Mouse (Mus musculus): ENCODE data around the gene Ano2. TPM values are rescaled to one million over a fixed set of nuclear protein-coding genes. Genes with fewer than 3 reads are reported as not detected.

Gene Ano2
- polyA plus RNA-seq, 1 experiment from 2014 or later, result 0.29 TPM

DNA sequence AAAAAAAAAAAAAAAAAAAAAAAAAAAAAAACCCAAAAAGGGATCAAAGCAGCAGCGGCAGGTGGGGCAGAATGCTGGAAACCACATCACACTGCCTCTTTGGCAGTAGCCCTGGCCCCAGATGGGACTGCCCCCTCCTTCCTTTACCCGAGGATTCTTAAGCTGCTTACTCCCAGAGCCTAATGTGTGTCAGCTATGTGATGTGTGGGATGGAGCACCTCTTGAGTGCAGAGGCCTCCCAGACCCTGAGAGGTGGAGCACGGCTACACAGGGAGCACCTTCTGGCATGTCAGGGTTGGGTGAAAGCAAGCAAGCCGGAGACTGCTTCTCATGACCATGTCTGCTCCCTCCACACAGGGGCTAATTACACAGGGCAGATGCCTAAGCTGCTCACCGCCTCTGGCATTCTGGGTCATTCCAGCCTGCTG is 37.3 kb downstream of the Ano2 start:
- WGBS, result 59% methylated on average over 5 of the region's 5 CpGs
- Histone ChIP-seq H3K27ac (ENCODE audit: low read depth, low read length) (no peak overlapping the region), H3K27me3 (ENCODE audit: control insufficient read depth, insufficient read depth, low read length) (no peaks in the 10 kb centered on the region), H3K9me3 (ENCODE audit: control insufficient read depth, low read length) (no peaks in the 10 kb centered on the region), H3K4me2 (ENCODE audit: low read depth) (no peak overlapping the region), H3K36me3 (ENCODE audit: control insufficient read depth, insufficient read depth, low read length) (no peaks in the 10 kb centered on the region), H3K4me3 (ENCODE audit: low read depth, low read length) (no peak overlapping the region), H3K4me1 (ENCODE audit: control insufficient read depth, insufficient read depth, low read length) (no peaks in the 10 kb centered on the region), H3K9ac (ENCODE audit: low read length) (no peak overlapping the region)
- DNase-seq (ENCODE audit: low spot score) (no peak), ATAC-seq (ENCODE audit: insufficient read depth, low FRiP score, low TSS enrichment) (no peak)

GRCm38 (mm10) chr6:125729471-125729870 is 39.3 kb downstream of the Ano2 start:
- 84% methylated on average over 6 of the region's 6 CpGs for WGBS

DNA sequence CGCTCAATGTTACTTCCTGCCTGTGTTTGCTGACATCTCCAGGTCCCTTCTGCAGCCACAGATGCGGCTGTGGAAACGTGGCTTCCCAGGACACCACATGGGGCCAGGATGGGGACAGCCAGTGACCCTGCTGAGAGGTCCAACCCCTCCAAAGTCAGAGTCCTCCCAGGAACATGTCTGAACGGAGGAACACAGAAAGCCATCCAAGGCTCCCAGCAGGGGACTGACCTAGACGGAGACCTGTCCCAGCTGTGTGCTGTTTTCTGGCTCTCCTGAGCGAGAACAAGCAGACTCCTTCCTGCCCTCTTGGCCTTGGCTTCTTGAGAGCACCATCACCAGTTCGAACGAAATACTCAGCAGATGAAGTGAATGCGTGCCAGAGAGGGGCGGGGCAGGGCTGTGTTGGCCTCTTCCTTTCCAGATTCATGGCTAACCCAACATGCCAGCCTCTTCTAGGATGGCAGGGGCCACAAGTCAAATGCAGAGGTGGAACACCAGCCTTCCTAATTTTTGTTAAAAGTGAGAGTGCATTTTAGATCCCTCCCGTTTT is 39.8 kb downstream of the Ano2 start:
- Histone ChIP-seq H3K36me3 (ENCODE audit: control insufficient read depth, insufficient read depth, low read length) (no peaks in the 10 kb centered on the region), H3K9me3 (ENCODE audit: control insufficient read depth, low read length) (no peaks in the 10 kb centered on the region), H3K9ac (ENCODE audit: low read length) (no peak overlapping the region), H3K4me2 (ENCODE audit: low read depth) (no peak overlapping the region), H3K4me3 (ENCODE audit: low read depth, low read length) (no peak overlapping the region), H3K4me1 (ENCODE audit: control insufficient read depth, insufficient read depth, low read length) (no peaks in the 10 kb centered on the region), H3K27ac (ENCODE audit: low read depth, low read length) (no peak overlapping the region), H3K27me3 (ENCODE audit: control insufficient read depth, insufficient read depth, low read length) (no peaks in the 10 kb centered on the region)
- 61% methylated on average over 11 of the region's 11 CpGs for whole genome bisulfite sequencing
- DNase-seq (ENCODE audit: low spot score), result no peak
- ATAC-seq (ENCODE audit: insufficient read depth, low FRiP score, low TSS enrichment), result no peak

More at GRCm38 (mm10) chr6:125729471-125729870, 39.3 kb downstream of the Ano2 start:
- H3K4me1 ChIP-seq (ENCODE audit: control insufficient read depth, insufficient read depth, low read length), result no peaks in the 10 kb centered on the region
- H3K4me3 ChIP-seq (ENCODE audit: low read depth, low read length), result no peak overlapping the region
- no peak overlapping the region for H3K9ac ChIP-seq (ENCODE audit: low read length)
- no peak for DNase-seq (ENCODE audit: low spot score)
- H3K27ac ChIP-seq (ENCODE audit: low read depth, low read length), result no peak overlapping the region
- H3K36me3 ChIP-seq (ENCODE audit: control insufficient read depth, insufficient read depth, low read length), result no peaks in the 10 kb centered on the region
- ATAC-seq (ENCODE audit: insufficient read depth, low FRiP score, low TSS enrichment), result no peak
- no peaks in the 10 kb centered on the region for H3K9me3 ChIP-seq (ENCODE audit: control insufficient read depth, low read length)
- H3K27me3 ChIP-seq (ENCODE audit: control insufficient read depth, insufficient read depth, low read length), result no peaks in the 10 kb centered on the region
- no peak overlapping the region for H3K4me2 ChIP-seq (ENCODE audit: low read depth)

DNA sequence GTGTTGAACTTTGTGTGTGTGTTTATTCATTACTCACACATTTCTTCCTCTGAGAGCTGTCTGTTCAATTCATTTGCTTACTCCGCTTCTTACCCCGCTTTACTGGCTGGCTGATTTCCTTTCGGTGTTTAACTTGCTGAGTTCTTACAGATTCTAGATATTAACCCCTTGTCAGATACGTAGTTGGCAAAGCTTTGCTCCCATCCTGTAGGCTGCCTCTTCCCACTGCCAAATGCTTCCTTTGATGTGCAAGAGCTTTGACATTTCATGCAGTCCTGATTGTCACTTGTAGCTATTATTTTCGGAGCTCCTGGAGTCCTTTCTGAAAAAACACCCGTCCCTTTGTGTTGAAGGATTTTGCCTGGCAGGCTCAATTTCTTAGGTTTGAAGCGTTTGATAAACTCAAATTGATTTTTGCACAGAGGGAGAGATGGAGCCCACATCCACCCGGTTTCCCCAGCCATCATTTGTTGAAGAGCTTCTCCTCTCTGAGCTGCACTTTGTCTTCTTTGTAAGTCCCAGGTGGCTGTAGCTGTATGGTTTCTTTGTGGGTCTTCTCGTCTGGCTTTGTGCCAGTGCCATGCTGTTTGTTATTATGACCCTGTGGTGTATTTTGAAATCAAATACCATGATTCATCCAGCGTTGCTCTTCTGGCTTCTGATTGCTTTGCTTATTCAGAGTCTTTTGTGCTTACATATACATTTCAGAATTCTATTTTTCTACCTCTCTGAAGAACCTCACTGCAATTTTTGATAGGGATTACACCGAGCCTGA is 47.5 kb downstream of the Ano2 start:
- Histone ChIP-seq H3K4me3 (ENCODE audit: low read depth, low read length) (no peak overlapping the region), H3K27ac (ENCODE audit: low read depth, low read length) (no peak overlapping the region), H3K4me1 (ENCODE audit: control insufficient read depth, insufficient read depth, low read length) (no peaks in the 10 kb centered on the region), H3K27me3 (ENCODE audit: control insufficient read depth, insufficient read depth, low read length) (no peaks in the 10 kb centered on the region), H3K9me3 (ENCODE audit: control insufficient read depth, low read length) (no peaks in the 10 kb centered on the region), H3K4me2 (ENCODE audit: low read depth) (no peak overlapping the region), H3K36me3 (ENCODE audit: control insufficient read depth, insufficient read depth, low read length) (no peaks in the 10 kb centered on the region), H3K9ac (ENCODE audit: low read length) (no peak overlapping the region)
- ATAC-seq (ENCODE audit: insufficient read depth, low FRiP score, low TSS enrichment) (no peak), DNase-seq (ENCODE audit: low spot score) (no peak)
- 60% methylated on average over 11 of the region's 11 CpGs for WGBS

GRCm38 (mm10) chr6:125743203-125744100 is 53.2 kb downstream of the Ano2 start:
- DNase-seq (ENCODE audit: low spot score) (no peak), ATAC-seq (ENCODE audit: insufficient read depth, low FRiP score, low TSS enrichment) (no peak)
- H3K36me3 ChIP-seq (ENCODE audit: control insufficient read depth, insufficient read depth, low read length), result no peaks in the 10 kb centered on the region
- no peak overlapping the region for H3K27ac ChIP-seq (ENCODE audit: low read depth, low read length)
- H3K4me2 ChIP-seq (ENCODE audit: low read depth), result no peak overlapping the region
- no peaks in the 10 kb centered on the region for H3K4me1 ChIP-seq (ENCODE audit: control insufficient read depth, insufficient read depth, low read length)
- no peak overlapping the region for H3K4me3 ChIP-seq (ENCODE audit: low read depth, low read length)
- 93% methylated on average over 10 of the region's 10 CpGs for WGBS
- no peaks in the 10 kb centered on the region for H3K27me3 ChIP-seq (ENCODE audit: control insufficient read depth, insufficient read depth, low read length)
- no peak overlapping the region for H3K9ac ChIP-seq (ENCODE audit: low read length)
- no peaks in the 10 kb centered on the region for H3K9me3 ChIP-seq (ENCODE audit: control insufficient read depth, low read length)

DNA sequence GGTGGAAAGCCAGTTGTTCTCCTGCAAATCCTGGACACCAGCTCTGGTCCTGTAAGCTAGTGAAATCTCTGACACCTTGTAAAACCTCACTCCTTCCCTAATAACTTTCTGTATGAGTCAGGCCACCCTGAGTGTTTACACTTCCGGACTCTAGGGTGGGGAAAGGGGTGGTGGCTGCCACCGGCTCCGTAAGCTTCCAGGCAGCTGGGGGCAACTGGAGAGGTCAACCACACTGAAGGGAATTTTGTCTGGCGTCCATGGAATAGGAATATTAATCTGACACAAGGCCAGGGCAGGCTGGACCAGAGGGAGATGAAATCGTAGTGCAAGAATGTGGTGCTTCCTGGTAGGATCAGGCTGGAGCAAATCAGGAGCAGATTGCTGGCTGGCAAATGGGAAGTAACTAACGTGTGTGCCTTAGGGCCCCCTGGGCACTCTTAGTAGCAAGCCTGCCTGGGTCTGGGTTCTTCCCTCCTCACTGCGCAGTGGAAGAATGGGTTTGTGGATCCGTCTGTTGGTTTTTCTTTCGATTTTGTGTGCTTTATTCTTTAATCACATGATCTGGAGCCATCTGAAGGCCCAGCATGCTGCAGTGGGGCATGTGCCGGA is 57.2 kb downstream of the Ano2 start:
- Histone ChIP-seq H3K4me1 (ENCODE audit: control insufficient read depth, insufficient read depth, low read length) (no peaks in the 10 kb centered on the region), H3K9ac (ENCODE audit: low read length) (no peak overlapping the region), H3K27ac (ENCODE audit: low read depth, low read length) (no peak overlapping the region), H3K9me3 (ENCODE audit: control insufficient read depth, low read length) (no peaks in the 10 kb centered on the region), H3K36me3 (ENCODE audit: control insufficient read depth, insufficient read depth, low read length) (no peaks in the 10 kb centered on the region), H3K27me3 (ENCODE audit: control insufficient read depth, insufficient read depth, low read length) (no peaks in the 10 kb centered on the region), H3K4me2 (ENCODE audit: low read depth) (no peak overlapping the region), H3K4me3 (ENCODE audit: low read depth, low read length) (no peak overlapping the region)
- WGBS, result 67% methylated on average over 10 of the region's 10 CpGs
- DNase-seq (ENCODE audit: low spot score) (no peak), ATAC-seq (ENCODE audit: insufficient read depth, low FRiP score, low TSS enrichment) (no peak)

GRCm38 (mm10) chr6:125748646-125749045 is 58.4 kb downstream of the Ano2 start:
- DNase-seq (ENCODE audit: low spot score) (no peak), ATAC-seq (ENCODE audit: insufficient read depth, low FRiP score, low TSS enrichment) (no peak)
- Histone ChIP-seq H3K27me3 (ENCODE audit: control insufficient read depth, insufficient read depth, low read length) (no peaks in the 10 kb centered on the region), H3K9me3 (ENCODE audit: control insufficient read depth, low read length) (no peaks in the 10 kb centered on the region), H3K36me3 (ENCODE audit: control insufficient read depth, insufficient read depth, low read length) (no peaks in the 10 kb centered on the region), H3K4me3 (ENCODE audit: low read depth, low read length) (no peak overlapping the region), H3K9ac (ENCODE audit: low read length) (no peak overlapping the region), H3K27ac (ENCODE audit: low read depth, low read length) (no peak overlapping the region), H3K4me1 (ENCODE audit: control insufficient read depth, insufficient read depth, low read length) (no peaks in the 10 kb centered on the region), H3K4me2 (ENCODE audit: low read depth) (no peak overlapping the region)
- 57% methylated on average over 3 of the region's 3 CpGs for WGBS

GRCm38 (mm10) chr6:125762851-125763519 is 72.8 kb downstream of the Ano2 start:
- Histone ChIP-seq H3K4me3 (ENCODE audit: low read depth, low read length) (no peak overlapping the region), H3K9me3 (ENCODE audit: control insufficient read depth, low read length) (no peaks in the 10 kb centered on the region), H3K9ac (ENCODE audit: low read length) (no peak overlapping the region), H3K27ac (ENCODE audit: low read depth, low read length) (no peak overlapping the region), H3K4me2 (ENCODE audit: low read depth) (no peak overlapping the region), H3K27me3 (ENCODE audit: control insufficient read depth, insufficient read depth, low read length) (no peaks in the 10 kb centered on the region), H3K36me3 (ENCODE audit: control insufficient read depth, insufficient read depth, low read length) (no peaks in the 10 kb centered on the region), H3K4me1 (ENCODE audit: control insufficient read depth, insufficient read depth, low read length) (no peaks in the 10 kb centered on the region)
- no peak for DNase-seq (ENCODE audit: low spot score)
- ATAC-seq (ENCODE audit: insufficient read depth, low FRiP score, low TSS enrichment), result no peak
- 82% methylated on average over 11 of the region's 11 CpGs for WGBS

Measured in neural tube, embryonic 11.5 days (tissue).